Mouse (Mus musculus): Measurements from ENCODE around the gene Ppp1r12b. TPM values are rescaled to one million over a fixed set of nuclear protein-coding genes. Genes with fewer than 3 reads are reported as not detected.

The Ppp1r12b gene
- polyA plus RNA-seq, 1 experiment from 2014 or later = 6.5 TPM

- 79% methylated on average over 6 of the region's 6 CpGs for WGBS
- no peaks in the 10 kb centered on the region for H3K27me3 ChIP-seq (ENCODE audit: poor library complexity, severe bottlenecking)
Observed at GRCm38 (mm10) chr1:134824896-134825295, 130.8 kb downstream of the Ppp1r12b start.

GRCm38 (mm10) chr1:134823842-134824241 is 131.9 kb downstream of the Ppp1r12b start:
- H3K36me3 ChIP-seq (replicated peaks) = no peaks in the 10 kb centered on the region
- no peak overlapping the region for H3K27ac ChIP-seq
- H3K4me3 ChIP-seq = no peak overlapping the region
- no peaks in the 10 kb centered on the region for H3K9me3 ChIP-seq
- no peaks in the 10 kb centered on the region for H3K27me3 ChIP-seq (ENCODE audit: poor library complexity, severe bottlenecking)
- no peak for DNase-seq (ENCODE audit: extremely low spot score, low spot score)
- H3K4me1 ChIP-seq = peaks cover 18% of the 10 kb centered on the region
- 49% methylated on average over 7 of the region's 7 CpGs for WGBS

More at GRCm38 (mm10) chr1:134824896-134825295, 130.8 kb downstream of the Ppp1r12b start:
- H3K36me3 ChIP-seq (replicated peaks) = no peaks in the 10 kb centered on the region
- DNase-seq (ENCODE audit: extremely low spot score, low spot score) = no peak
- 0 out of 2 replicates have a peak overlapping the region, but pooled peaks have one; percentile 54 for H3K27ac ChIP-seq
- no peak overlapping the region for H3K4me3 ChIP-seq
- no peaks in the 10 kb centered on the region for H3K9me3 ChIP-seq
- H3K4me1 ChIP-seq = peaks cover 18% of the 10 kb centered on the region

GRCm38 (mm10) chr1:134823323-134823722 is 132.4 kb downstream of the Ppp1r12b start:
- WGBS = 86% methylated on average over 8 of the region's 8 CpGs

GRCm38 (mm10) chr1:134820882-134821281 is 134.9 kb downstream of the Ppp1r12b start:
- Histone ChIP-seq H3K4me1 (peaks cover 18% of the 10 kb centered on the region), H3K9me3 (no peaks in the 10 kb centered on the region), H3K36me3 (replicated peaks) (no peaks in the 10 kb centered on the region), H3K27me3 (ENCODE audit: poor library complexity, severe bottlenecking) (no peaks in the 10 kb centered on the region), H3K4me3 (no peak overlapping the region), H3K27ac (no peak overlapping the region)
- WGBS = 90% methylated on average over 3 of the region's 3 CpGs
- no peak for DNase-seq (ENCODE audit: extremely low spot score, low spot score)

More at GRCm38 (mm10) chr1:134823323-134823722, 132.4 kb downstream of the Ppp1r12b start:
- Histone ChIP-seq H3K4me1 (peaks cover 18% of the 10 kb centered on the region), H3K27ac (peak overlapping the region; percentile 44; the same call in 1 of the 2 replicates), H3K9me3 (no peaks in the 10 kb centered on the region), H3K27me3 (ENCODE audit: poor library complexity, severe bottlenecking) (no peaks in the 10 kb centered on the region), H3K36me3 (replicated peaks) (no peaks in the 10 kb centered on the region), H3K4me3 (no peak overlapping the region)
- DNase-seq (ENCODE audit: extremely low spot score, low spot score) = no peak

- WGBS = 89% methylated on average over 11 of the region's 11 CpGs
- H3K27me3 ChIP-seq (ENCODE audit: poor library complexity, severe bottlenecking) = no peaks in the 10 kb centered on the region
- no peaks in the 10 kb centered on the region for H3K36me3 ChIP-seq (replicated peaks)
- H3K4me1 ChIP-seq = peaks cover 13% of the 10 kb centered on the region
- no peaks in the 10 kb centered on the region for H3K9me3 ChIP-seq
- H3K4me3 ChIP-seq = no peak overlapping the region
- H3K27ac ChIP-seq = no peak overlapping the region
- DNase-seq (ENCODE audit: extremely low spot score, low spot score) = no peak
Observed at GRCm38 (mm10) chr1:134819196-134819595, 136.5 kb downstream of the Ppp1r12b start.

GRCm38 (mm10) chr1:134818716-134819115 is 137.0 kb downstream of the Ppp1r12b start:
- no peaks in the 10 kb centered on the region for H3K36me3 ChIP-seq (replicated peaks)
- H3K4me1 ChIP-seq = peaks cover 9% of the 10 kb centered on the region
- no peak for DNase-seq (ENCODE audit: extremely low spot score, low spot score)
- H3K27me3 ChIP-seq (ENCODE audit: poor library complexity, severe bottlenecking) = no peaks in the 10 kb centered on the region
- H3K4me3 ChIP-seq = no peak overlapping the region
- H3K9me3 ChIP-seq = no peaks in the 10 kb centered on the region
- no peak overlapping the region for H3K27ac ChIP-seq
- WGBS = 97% methylated on average over 3 of the region's 3 CpGs

GRCm38 (mm10) chr1:134817916-134818595 is 137.7 kb downstream of the Ppp1r12b start:
- H3K27ac ChIP-seq = no peak overlapping the region
- H3K4me3 ChIP-seq = no peak overlapping the region
- WGBS = 89% methylated on average over 6 of the region's 6 CpGs
- no peak for DNase-seq (ENCODE audit: extremely low spot score, low spot score)
- H3K36me3 ChIP-seq (replicated peaks) = no peaks in the 10 kb centered on the region
- H3K4me1 ChIP-seq = peaks cover 2% of the 10 kb centered on the region; the same call in 1 of the 2 replicates
- H3K9me3 ChIP-seq = no peaks in the 10 kb centered on the region
- H3K27me3 ChIP-seq (ENCODE audit: poor library complexity, severe bottlenecking) = no peaks in the 10 kb centered on the region

GRCm38 (mm10) chr1:134817120-134817519 is 138.6 kb downstream of the Ppp1r12b start:
- no peaks in the 10 kb centered on the region for H3K4me1 ChIP-seq
- 90% methylated on average over 1 of the region's 1 CpGs for WGBS

GRCm38 (mm10) chr1:134816617-134817016 is 139.1 kb downstream of the Ppp1r12b start:
- no peak for DNase-seq (ENCODE audit: extremely low spot score, low spot score)
- Histone ChIP-seq H3K4me1 (no peaks in the 10 kb centered on the region), H3K27ac (no peak overlapping the region), H3K36me3 (replicated peaks) (no peaks in the 10 kb centered on the region), H3K9me3 (no peaks in the 10 kb centered on the region), H3K4me3 (no peak overlapping the region), H3K27me3 (ENCODE audit: poor library complexity, severe bottlenecking) (no peaks in the 10 kb centered on the region)
- 87% methylated on average over 6 of the region's 6 CpGs for WGBS

More at GRCm38 (mm10) chr1:134817120-134817519, 138.6 kb downstream of the Ppp1r12b start:
- no peak overlapping the region for H3K27ac ChIP-seq
- no peak overlapping the region for H3K4me3 ChIP-seq
- H3K9me3 ChIP-seq = no peaks in the 10 kb centered on the region
- no peaks in the 10 kb centered on the region for H3K27me3 ChIP-seq (ENCODE audit: poor library complexity, severe bottlenecking)
- no peak for DNase-seq (ENCODE audit: extremely low spot score, low spot score)
- H3K36me3 ChIP-seq (replicated peaks) = no peaks in the 10 kb centered on the region

GRCm38 (mm10) chr1:134815748-134816147 is 140.0 kb downstream of the Ppp1r12b start:
- Histone ChIP-seq H3K4me1 (no peaks in the 10 kb centered on the region), H3K4me3 (no peak overlapping the region), H3K27me3 (ENCODE audit: poor library complexity, severe bottlenecking) (no peaks in the 10 kb centered on the region), H3K36me3 (replicated peaks) (no peaks in the 10 kb centered on the region; the same call in 1 of the 2 replicates), H3K27ac (no peak overlapping the region), H3K9me3 (no peaks in the 10 kb centered on the region)
- 90% methylated on average over 3 of the region's 3 CpGs for WGBS
- no peak for DNase-seq (ENCODE audit: extremely low spot score, low spot score)

GRCm38 (mm10) chr1:134805471-134805870 is 150.3 kb downstream of the Ppp1r12b start:
- H3K4me3 ChIP-seq = no peak overlapping the region
- no peaks in the 10 kb centered on the region for H3K9me3 ChIP-seq
- no peaks in the 10 kb centered on the region for H3K36me3 ChIP-seq (replicated peaks)
- 88% methylated on average over 9 of the region's 9 CpGs for WGBS
- H3K27me3 ChIP-seq (ENCODE audit: poor library complexity, severe bottlenecking) = no peaks in the 10 kb centered on the region
- H3K4me1 ChIP-seq = peaks cover 28% of the 10 kb centered on the region
- DNase-seq (ENCODE audit: extremely low spot score, low spot score) = no peak
- H3K27ac ChIP-seq = no peak overlapping the region

- no peak overlapping the region for H3K4me3 ChIP-seq
- peaks cover 4% of the 10 kb centered on the region for H3K9me3 ChIP-seq
- no peaks in the 10 kb centered on the region for H3K27me3 ChIP-seq (ENCODE audit: poor library complexity, severe bottlenecking)
- DNase-seq (ENCODE audit: extremely low spot score, low spot score) = no peak
- WGBS = 62% methylated on average over 5 of the region's 5 CpGs
- H3K27ac ChIP-seq = peak overlapping the region; percentile 60; the same call in 1 of the 2 replicates
- H3K4me1 ChIP-seq = peaks cover 28% of the 10 kb centered on the region
- peaks cover 5% of the 10 kb centered on the region for H3K36me3 ChIP-seq (replicated peaks)
Observed at GRCm38 (mm10) chr1:134804373-134804772, 151.4 kb downstream of the Ppp1r12b start.

GRCm38 (mm10) chr1:134803286-134804117 is 152.2 kb downstream of the Ppp1r12b start:
- peak overlapping the region; percentile 60 for H3K27ac ChIP-seq
- DNase-seq (ENCODE audit: extremely low spot score, low spot score) = no peak
- WGBS = 74% methylated on average over 16 of the region's 16 CpGs

More at GRCm38 (mm10) chr1:134803286-134804117, 152.2 kb downstream of the Ppp1r12b start:
- H3K27me3 ChIP-seq (ENCODE audit: poor library complexity, severe bottlenecking) = no peaks in the 10 kb centered on the region
- H3K36me3 ChIP-seq (replicated peaks) = peaks cover 14% of the 10 kb centered on the region
- peaks cover 28% of the 10 kb centered on the region for H3K4me1 ChIP-seq
- H3K4me3 ChIP-seq = no peak overlapping the region
- peaks cover 8% of the 10 kb centered on the region for H3K9me3 ChIP-seq
